Mouse (Mus musculus) neural tube, embryonic 15.5 days (tissue): Measurements from ENCODE around the gene Ppih. TPM values are rescaled to one million over a fixed set of nuclear protein-coding genes. Genes with fewer than 3 reads are reported as not detected.

Experiments
- ATAC-seq: fragments of 200-750 bp; cut with Nextera tagmentation; 2 replicates; pipeline ENCODE4 v1.8.0; 2017; ENCODE audit warnings: mild to moderate bottlenecking, moderate TSS enrichment, moderate library complexity; ENCODE audit not compliant: low FRiP score
- H3K27ac ChIP-seq: fragments of 300-500 bp; sonication (generic); replicated peaks from 2 replicates; pipeline ENCODE4 v1.5.1; 2015; ENCODE audit warnings: mild to moderate bottlenecking, inconsistent platforms
- H3K27me3 ChIP-seq: fragments of 300-500 bp; sonication (generic); replicated peaks from 2 replicates; pipeline ENCODE4 v1.6.1; 2015; ENCODE audit warnings: inconsistent platforms
- H3K36me3 ChIP-seq: fragments of 300-500 bp; sonication (generic); 2 replicates; pipeline ENCODE4 v1.6.1; 2015; ENCODE audit warnings: inconsistent platforms
- H3K4me1 ChIP-seq: fragments of 300-500 bp; sonication (generic); 2 replicates; pipeline ENCODE4 v1.6.1; 2015; ENCODE audit warnings: inconsistent platforms
- H3K4me2 ChIP-seq: fragments of 300-500 bp; sonication (generic); 2 replicates; pipeline ENCODE4 v1.6.1; 2015; ENCODE audit warnings: inconsistent platforms, mild to moderate bottlenecking, moderate library complexity
- H3K4me3 ChIP-seq: fragments of 300-500 bp; sonication (generic); replicated peaks from 2 replicates; pipeline ENCODE4 v1.5.1; 2015; ENCODE audit warnings: mild to moderate bottlenecking, inconsistent platforms
- H3K9ac ChIP-seq: fragments of 300-500 bp; sonication (generic); replicated peaks from 2 replicates; pipeline ENCODE4 v1.6.1; 2015; ENCODE audit warnings: mild to moderate bottlenecking, inconsistent platforms
- H3K9me3 ChIP-seq: fragments of 300-500 bp; sonication (generic); replicated peaks from 2 replicates; pipeline ENCODE4 v1.6.1; 2016; ENCODE audit warnings: inconsistent platforms
- WGBS: fragments of 180-500 bp; shearing (Covaris S2); methylation state at CpG from one replicate; pipeline ENCODE4 v1.1.7; 2015; ENCODE audit warnings: mixed read lengths; 5-methylcytosine and 5-hydroxymethylcytosine counted together
- polyA plus RNA-seq: library from polyadenylated mRNA; unstranded; fragments of >200 nt; fragmentation: Nextera tagmentation; extraction: Ambion mirVana; gene quantifications from 2 replicates; pipeline ENCODE4 v1.2.1, GENCODE M21; 2015

Gene Ppih
- 43.5 and 54.5 TPM in 2 replicates for polyA plus RNA-seq

DNA sequence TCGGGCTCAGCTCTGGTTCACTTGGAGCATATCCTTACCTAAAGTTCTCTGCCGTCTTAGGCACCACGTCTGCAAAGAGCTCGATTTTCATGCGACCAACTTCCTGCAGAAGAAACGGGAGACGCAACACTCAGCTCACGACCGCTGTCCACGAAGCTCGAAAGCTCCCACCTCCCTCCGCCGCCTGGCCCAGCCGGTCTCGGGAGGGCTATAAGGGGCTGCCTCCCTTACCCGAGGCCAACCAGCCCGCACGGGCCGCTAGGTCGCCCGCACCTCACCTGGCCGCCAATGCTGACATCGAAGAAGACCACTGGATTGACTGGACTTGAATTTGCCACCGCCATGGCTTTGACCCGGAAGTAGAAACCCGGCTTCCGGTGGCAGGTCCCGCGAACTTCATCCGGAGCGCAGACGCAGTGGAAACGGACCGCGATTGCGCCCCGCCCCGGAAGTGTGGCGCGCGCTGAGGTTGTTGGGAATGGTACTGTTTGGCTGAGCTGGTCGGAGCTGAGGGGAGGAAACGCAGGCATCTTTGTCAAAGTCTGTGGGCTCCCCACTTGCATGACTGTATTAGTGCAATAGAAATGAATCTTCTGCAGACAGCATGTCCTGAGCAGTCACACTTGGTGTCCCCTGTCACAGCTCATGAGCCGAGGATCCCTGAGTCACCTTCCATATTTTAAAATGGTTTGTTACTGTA is at the start of gene Ppih:
Gene Ppih, minus strand, starts transcription at position 416 of the 700 bp plus-strand sequence.
- under 1% methylated on average over 44 of the region's 44 CpGs for WGBS
- ATAC-seq, result peak; percentile 98

DNA sequence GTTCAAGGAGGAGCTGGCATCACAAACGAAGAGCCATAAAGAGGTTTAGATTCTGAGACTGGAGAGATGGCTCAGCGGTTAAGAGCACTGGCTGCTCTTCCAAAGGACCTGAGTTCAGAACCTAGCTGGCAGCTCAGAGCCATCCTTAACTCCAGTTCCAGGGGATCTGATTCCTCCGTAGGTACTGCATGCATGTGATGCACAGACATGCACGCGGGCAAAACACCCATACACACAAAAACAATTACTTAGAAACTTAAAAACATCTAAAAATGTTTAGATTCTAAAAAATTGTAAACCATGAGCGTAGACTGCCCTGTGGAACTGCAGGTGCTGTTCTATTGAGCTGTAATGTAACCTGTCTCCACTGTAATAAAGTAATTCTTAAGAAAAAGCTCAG is 49.1 kb upstream of the Ppih start:
- no peak overlapping the region for H3K9ac ChIP-seq
- H3K4me1 ChIP-seq, result no peaks in the 10 kb centered on the region
- no peak overlapping the region for H3K4me3 ChIP-seq
- 90% methylated on average over 6 of the region's 6 CpGs for WGBS
- H3K36me3 ChIP-seq, result no peaks in the 10 kb centered on the region
- no peak overlapping the region for H3K27ac ChIP-seq
- H3K27me3 ChIP-seq, result no peaks in the 10 kb centered on the region
- ATAC-seq, result no peak
- no peaks in the 10 kb centered on the region for H3K9me3 ChIP-seq
- no peak overlapping the region for H3K4me2 ChIP-seq

More for the DNA sequence above, at the start of gene Ppih:
- H3K4me1 ChIP-seq, result peaks cover 20% of the 10 kb centered on the region
- H3K27ac ChIP-seq, result peak within 1 kb of the TSS; percentile 91
- H3K36me3 ChIP-seq, result peaks cover 22% of the 10 kb centered on the region
- H3K9ac ChIP-seq, result peak within 1 kb of the TSS; percentile 63
- peak within 1 kb of the TSS; percentile 95 for H3K4me2 ChIP-seq
- H3K4me3 ChIP-seq, result peak within 1 kb of the TSS; percentile 76
- peaks cover 5% of the 10 kb centered on the region; the same call in 1 of the 2 replicates for H3K27me3 ChIP-seq
- H3K9me3 ChIP-seq, result no peaks in the 10 kb centered on the region

DNA sequence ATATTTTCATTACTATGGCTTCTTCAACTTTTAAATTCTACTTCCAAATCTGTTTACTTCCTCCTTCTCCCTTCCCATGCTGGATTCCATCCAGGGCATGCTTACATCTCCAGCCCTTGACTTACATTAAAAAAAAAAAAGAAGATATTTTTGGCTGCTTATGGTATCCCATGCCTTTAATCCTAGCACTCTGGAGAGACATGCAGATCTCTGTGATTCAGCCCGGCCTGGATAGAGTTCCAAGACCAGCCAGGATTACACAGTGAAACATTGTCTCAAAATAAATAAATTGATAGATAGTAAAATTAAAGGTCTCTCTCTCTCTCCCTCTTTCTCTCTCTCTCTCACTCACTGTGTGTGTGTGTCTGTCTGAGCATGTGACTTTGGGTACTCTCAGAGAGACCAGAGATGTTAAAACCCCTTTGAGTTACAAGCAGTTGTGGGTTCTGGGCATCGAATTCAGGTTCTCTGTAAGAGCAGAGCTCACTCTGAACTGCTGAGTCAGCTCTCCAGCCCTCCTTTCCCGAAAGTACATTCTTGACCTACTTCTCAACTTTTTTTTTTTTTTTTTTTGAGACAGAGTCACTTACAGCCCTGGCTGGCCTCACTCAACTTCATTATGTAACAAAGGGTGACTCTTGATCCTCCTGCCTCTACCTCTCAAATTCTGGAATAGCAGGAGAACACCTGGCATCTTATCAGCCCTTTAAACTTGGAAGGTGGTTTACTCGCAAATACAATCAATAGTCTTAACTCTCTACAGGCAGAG is 46.6 kb upstream of the Ppih start:
- WGBS, result 77% methylated on average over 4 of the region's 4 CpGs
- no peaks in the 10 kb centered on the region for H3K36me3 ChIP-seq
- ATAC-seq, result no peak
- H3K4me3 ChIP-seq, result no peak overlapping the region
- no peaks in the 10 kb centered on the region for H3K27me3 ChIP-seq
- no peak overlapping the region for H3K4me2 ChIP-seq
- no peaks in the 10 kb centered on the region for H3K9me3 ChIP-seq
- H3K9ac ChIP-seq, result no peak overlapping the region
- no peak overlapping the region for H3K27ac ChIP-seq
- no peaks in the 10 kb centered on the region for H3K4me1 ChIP-seq

DNA sequence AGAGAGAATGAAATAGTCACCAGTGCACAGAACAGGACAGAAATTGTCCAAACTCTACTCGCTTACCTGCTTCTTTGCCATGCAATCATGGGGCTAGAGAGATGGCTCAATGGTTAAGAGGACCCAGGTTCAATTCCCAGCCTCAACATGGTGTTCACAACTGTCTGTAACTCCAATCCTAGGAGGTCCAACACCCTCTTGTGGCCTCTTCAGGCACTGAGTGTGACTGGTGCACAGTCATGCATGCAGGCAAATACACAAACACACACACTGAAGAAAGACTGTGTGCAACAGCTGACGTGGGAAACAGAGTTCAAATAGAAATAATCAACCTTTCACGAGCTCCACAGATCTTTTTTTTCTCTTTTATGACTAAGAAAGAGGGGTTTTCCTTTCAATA is 41.9 kb upstream of the Ppih start:
- H3K27me3 ChIP-seq, result no peaks in the 10 kb centered on the region
- H3K27ac ChIP-seq, result no peak overlapping the region
- no peaks in the 10 kb centered on the region for H3K9me3 ChIP-seq
- H3K4me1 ChIP-seq, result peaks cover 9% of the 10 kb centered on the region
- H3K9ac ChIP-seq, result no peak overlapping the region
- ATAC-seq, result no peak
- no peak overlapping the region for H3K4me2 ChIP-seq
- H3K4me3 ChIP-seq, result no peak overlapping the region
- no peaks in the 10 kb centered on the region for H3K36me3 ChIP-seq
- 86% methylated on average over 3 of the region's 3 CpGs for WGBS

DNA sequence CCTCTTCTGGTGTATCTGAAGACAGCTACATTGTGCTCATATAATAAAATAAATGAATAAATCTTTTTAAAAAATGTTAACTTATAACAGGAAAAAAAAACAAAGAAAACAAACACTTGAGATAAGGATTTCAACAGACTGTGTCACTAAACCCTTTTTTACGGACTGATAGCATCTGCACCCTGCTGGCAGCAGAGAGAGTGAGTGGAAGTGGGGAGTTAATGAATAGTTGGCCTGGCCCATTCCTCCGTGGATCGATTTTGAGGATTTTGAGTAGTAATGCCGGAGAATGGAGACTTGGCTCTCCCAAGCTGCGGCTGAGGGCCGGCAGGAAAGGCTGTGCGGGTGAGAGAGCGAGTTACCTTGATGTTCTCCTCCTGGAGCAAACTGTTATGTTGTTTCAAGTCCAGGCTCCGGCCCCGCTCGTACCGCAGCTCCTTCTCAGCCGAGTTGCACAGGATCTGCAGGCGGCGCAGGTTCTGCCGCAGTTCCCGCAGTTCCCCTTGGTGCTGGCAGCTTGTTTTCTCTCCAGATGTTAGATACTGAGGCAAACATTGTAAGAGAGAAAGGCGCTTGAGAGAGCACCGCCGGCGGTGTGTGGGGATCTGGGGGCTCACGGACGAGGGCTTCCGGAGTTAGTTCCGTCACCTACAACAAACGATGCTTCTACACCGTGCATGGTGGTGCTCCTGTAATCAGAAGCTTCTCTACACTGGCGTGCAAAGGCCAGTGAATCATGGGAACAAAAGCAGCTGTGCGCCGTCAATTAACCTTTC is 39.0 kb upstream of the Ppih start:
- peak; percentile 89 for ATAC-seq
- peak overlapping the region; percentile 27 for H3K9ac ChIP-seq
- peak overlapping the region; percentile 67 for H3K4me2 ChIP-seq
- H3K9me3 ChIP-seq, result no peaks in the 10 kb centered on the region
- no peaks in the 10 kb centered on the region for H3K36me3 ChIP-seq
- H3K4me1 ChIP-seq, result peaks cover 9% of the 10 kb centered on the region
- H3K4me3 ChIP-seq, result peak overlapping the region; percentile 37
- WGBS, result 7% methylated on average over 30 of the region's 30 CpGs
- peak overlapping the region; percentile 77 for H3K27ac ChIP-seq
- no peaks in the 10 kb centered on the region for H3K27me3 ChIP-seq

DNA sequence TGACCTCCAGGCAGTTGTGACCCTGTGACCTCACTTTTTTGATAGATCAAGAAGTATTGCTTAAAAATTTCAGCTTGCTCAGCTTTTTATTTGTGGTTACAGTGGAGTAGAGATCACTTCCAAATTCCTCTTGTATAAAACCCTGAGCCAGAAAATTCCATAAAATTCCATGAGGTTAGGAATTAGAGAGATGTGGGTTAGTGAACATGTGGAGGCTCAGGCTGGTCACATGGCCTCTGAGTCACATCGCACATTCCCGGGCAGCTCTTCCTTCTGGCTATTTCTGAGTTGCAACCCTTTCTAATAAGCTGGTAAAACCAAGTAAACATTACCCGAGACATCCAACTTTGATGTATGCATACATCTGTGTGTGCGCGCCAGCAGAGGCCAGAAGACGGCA is 25.2 kb upstream of the Ppih start:
- Histone ChIP-seq H3K9me3 (no peaks in the 10 kb centered on the region), H3K4me2 (no peak overlapping the region), H3K36me3 (peaks cover 21% of the 10 kb centered on the region), H3K4me3 (no peak overlapping the region), H3K4me1 (no peaks in the 10 kb centered on the region), H3K9ac (no peak overlapping the region), H3K27me3 (no peaks in the 10 kb centered on the region), H3K27ac (no peak overlapping the region)
- ATAC-seq, result no peak
- WGBS, result 97% methylated on average over 6 of the region's 6 CpGs

DNA sequence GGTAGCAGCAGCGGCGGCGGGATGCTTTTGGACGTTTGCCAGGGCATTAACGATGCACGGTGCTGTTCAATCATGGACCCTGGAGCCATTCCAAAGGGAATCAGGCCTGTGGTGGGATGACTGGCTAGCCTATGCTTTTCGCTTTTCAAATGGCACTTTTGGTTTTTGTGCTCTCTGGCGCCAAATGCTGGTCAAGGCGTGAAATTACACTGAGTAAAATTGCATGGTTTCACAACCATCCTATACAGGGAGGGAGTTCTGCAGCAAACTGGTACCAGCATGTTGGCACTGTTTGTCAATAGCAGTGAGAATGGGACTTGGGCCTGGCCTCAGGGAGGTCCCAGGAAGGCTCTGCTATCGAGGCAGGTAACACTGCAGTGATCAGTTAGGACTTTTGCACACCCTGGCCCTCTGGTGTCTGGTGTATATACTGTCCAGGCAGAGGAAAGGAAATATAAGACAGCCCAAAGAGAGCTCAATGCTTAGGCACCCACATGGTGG is 18.6 kb upstream of the Ppih start:
- 0 out of 2 replicates have a peak, but pooled peaks cover 2% of the 10 kb centered on the region for H3K36me3 ChIP-seq
- peaks cover 16% of the 10 kb centered on the region for H3K4me1 ChIP-seq
- H3K9ac ChIP-seq, result peak overlapping the region; percentile 31; the same call in 1 of the 2 replicates
- H3K27me3 ChIP-seq, result no peaks in the 10 kb centered on the region
- H3K9me3 ChIP-seq, result no peaks in the 10 kb centered on the region
- H3K4me3 ChIP-seq, result peak overlapping the region; percentile 19; the same call in 1 of the 2 replicates
- ATAC-seq, result peak; percentile 93
- peak overlapping the region; percentile 84 for H3K27ac ChIP-seq
- 2% methylated on average over 10 of the region's 10 CpGs for WGBS
- peak overlapping the region; percentile 47 for H3K4me2 ChIP-seq

DNA sequence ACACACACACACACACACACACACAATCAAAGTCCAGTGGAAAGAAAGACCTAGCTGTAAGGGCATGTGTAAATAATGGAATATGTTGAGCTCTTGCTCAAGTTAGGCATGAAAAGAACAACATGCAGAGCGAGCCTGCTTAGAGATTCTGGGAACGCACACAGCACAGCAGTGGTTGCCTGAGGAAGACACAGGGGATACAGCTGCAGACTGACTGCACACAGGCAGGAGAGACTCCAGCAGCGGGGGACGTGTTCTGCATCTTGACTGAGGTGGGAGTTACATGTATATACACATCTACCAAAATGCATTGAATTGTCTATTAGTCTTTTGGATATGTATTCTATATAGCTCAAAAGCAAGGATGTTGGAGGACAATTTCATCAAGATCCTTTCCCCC is 18.1 kb upstream of the Ppih start:
- ATAC-seq, result peak; percentile 91
- H3K27ac ChIP-seq, result peak overlapping the region; percentile 84
- peaks cover 16% of the 10 kb centered on the region for H3K4me1 ChIP-seq
- H3K27me3 ChIP-seq, result no peaks in the 10 kb centered on the region
- peak overlapping the region; percentile 19; the same call in 1 of the 2 replicates for H3K4me3 ChIP-seq
- no peaks in the 10 kb centered on the region for H3K9me3 ChIP-seq
- 0 out of 2 replicates have a peak, but pooled peaks cover 4% of the 10 kb centered on the region for H3K36me3 ChIP-seq
- peak overlapping the region; percentile 47 for H3K4me2 ChIP-seq
- H3K9ac ChIP-seq, result peak overlapping the region; percentile 31; the same call in 1 of the 2 replicates
- 14% methylated on average over 4 of the region's 4 CpGs for WGBS

DNA sequence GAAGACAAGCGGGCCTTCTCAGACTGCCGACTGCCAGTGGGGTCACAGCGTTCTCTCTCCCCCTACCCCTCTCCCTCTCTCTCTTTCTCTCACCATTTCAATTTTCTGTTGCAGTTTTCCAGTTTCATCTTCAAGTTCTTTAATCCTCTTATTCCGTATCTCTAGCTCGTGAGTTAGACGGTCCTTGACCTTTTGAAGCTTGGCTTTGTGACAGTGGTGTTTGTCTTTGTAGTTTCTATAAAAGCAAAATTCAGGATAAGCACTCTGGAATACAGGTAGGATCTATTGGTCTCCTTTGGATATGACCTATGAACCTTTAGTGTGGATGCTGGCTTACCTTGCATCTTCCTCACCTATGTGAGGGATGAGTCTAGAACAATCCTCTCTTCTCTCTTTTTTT is 13.1 kb upstream of the Ppih start:
- no peak overlapping the region for H3K4me2 ChIP-seq
- H3K27me3 ChIP-seq, result no peaks in the 10 kb centered on the region
- ATAC-seq, result no peak
- no peak overlapping the region for H3K4me3 ChIP-seq
- H3K4me1 ChIP-seq, result peaks cover 8% of the 10 kb centered on the region
- no peak overlapping the region for H3K27ac ChIP-seq
- H3K36me3 ChIP-seq, result peaks cover 8% of the 10 kb centered on the region; the same call in 1 of the 2 replicates
- no peaks in the 10 kb centered on the region for H3K9me3 ChIP-seq
- H3K9ac ChIP-seq, result no peak overlapping the region
- 91% methylated on average over 6 of the region's 6 CpGs for WGBS

DNA sequence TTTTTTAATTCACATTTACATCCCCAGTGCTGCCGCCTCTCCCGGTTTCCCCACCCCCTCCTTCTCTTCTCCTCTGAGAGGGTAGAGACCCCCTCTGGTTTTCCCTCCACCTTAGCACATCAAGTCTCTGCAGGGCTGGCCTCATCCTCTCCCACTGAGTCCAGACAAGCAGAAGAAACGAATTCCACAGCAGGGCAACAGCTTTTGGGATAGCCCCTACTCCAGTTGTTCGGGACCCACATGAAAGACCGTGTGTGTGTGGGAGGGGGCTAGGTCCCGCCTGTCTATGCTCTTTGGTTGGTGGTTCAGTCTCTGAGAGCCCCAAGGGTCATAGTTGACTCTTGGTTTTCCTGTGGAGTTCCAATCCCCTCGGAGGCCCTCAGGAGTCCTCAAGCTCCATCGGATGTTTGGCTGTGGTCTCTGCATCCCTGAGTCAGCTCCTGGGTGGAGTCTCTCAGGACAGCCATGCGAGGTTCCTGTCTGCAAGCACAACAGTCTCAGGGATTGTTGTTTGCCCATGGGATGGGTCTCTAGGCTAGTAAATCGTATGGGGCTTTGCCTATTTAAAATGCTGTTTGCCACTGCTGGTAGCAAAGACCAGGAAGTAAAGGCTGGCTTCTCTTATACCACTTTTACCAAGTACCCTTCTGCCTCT is 677 bp upstream of the Ppih start:
- peaks cover 5% of the 10 kb centered on the region; the same call in 1 of the 2 replicates for H3K27me3 ChIP-seq
- H3K4me1 ChIP-seq, result peaks cover 20% of the 10 kb centered on the region
- H3K9ac ChIP-seq, result peak overlapping the region; percentile 55
- peak; percentile 76 for ATAC-seq
- WGBS, result 33% methylated on average over 10 of the region's 10 CpGs
- H3K4me2 ChIP-seq, result peak overlapping the region; percentile 95
- peaks cover 14% of the 10 kb centered on the region for H3K36me3 ChIP-seq
- peak overlapping the region; percentile 91 for H3K27ac ChIP-seq
- H3K4me3 ChIP-seq, result peak overlapping the region; percentile 76
- no peaks in the 10 kb centered on the region for H3K9me3 ChIP-seq

DNA sequence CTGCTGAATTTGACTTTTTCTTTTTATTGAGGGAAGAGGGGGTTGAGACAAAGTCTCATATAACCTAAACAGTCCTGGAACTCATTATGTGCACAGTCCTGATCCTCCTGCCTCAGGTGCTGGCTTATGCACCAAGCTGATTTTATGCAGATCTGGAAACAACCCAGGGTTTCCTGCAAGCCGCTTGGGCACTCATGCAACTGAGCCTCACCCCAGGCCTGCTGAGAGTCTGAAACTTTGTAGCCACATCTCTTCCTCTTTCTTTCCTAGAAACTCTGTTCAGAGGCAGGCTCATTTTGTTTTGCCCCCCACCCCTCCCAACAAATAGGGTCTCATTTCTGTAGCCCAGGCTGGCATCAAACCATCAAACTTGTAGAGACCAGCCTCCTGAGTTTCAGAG is 6.6 kb downstream of the Ppih start:
- no peak overlapping the region for H3K27ac ChIP-seq
- H3K4me3 ChIP-seq, result no peak overlapping the region
- peaks cover 63% of the 10 kb centered on the region for H3K36me3 ChIP-seq
- no peak for ATAC-seq
- 96% methylated on average over 1 of the region's 1 CpGs for WGBS
- H3K4me1 ChIP-seq, result 0 out of 2 replicates have a peak, but pooled peaks cover under 1% of the 10 kb centered on the region
- no peaks in the 10 kb centered on the region for H3K9me3 ChIP-seq
- H3K9ac ChIP-seq, result no peak overlapping the region
- no peak overlapping the region for H3K4me2 ChIP-seq
- no peaks in the 10 kb centered on the region for H3K27me3 ChIP-seq
